Mouse (Mus musculus) lung, embryonic 15.5 days (tissue): Measurements from ENCODE around the gene Frmpd2. TPM values are rescaled to one million over a fixed set of nuclear protein-coding genes. Genes with fewer than 3 reads are reported as not detected.
A peak's percentile ranks its signal among the peaks of the same experiment; 100 is the strongest.

Experiments used
- ATAC-seq: fragments of 200-750 bp; cut with Nextera tagmentation; 2 replicates; pipeline ENCODE4 v1.8.0; 2017; ENCODE audit warnings: moderate number of reproducible peaks, borderline replicate concordance; ENCODE audit not compliant: low FRiP score, low TSS enrichment; ENCODE audit errors: extremely low read depth
- H3K27ac ChIP-seq: fragments of 300-500 bp; sonication (generic); 2 replicates; pipeline ENCODE4 v1.5.1; 2015; ENCODE audit warnings: moderate library complexity, mild to moderate bottlenecking, inconsistent platforms
- H3K27me3 ChIP-seq: fragments of 300-500 bp; sonication (generic); 2 replicates; pipeline ENCODE4 v1.6.1; 2015; ENCODE audit warnings: inconsistent platforms
- H3K36me3 ChIP-seq: fragments of 300-500 bp; sonication (generic); 2 replicates; pipeline ENCODE4 v1.6.1; 2015; ENCODE audit warnings: inconsistent platforms
- H3K4me1 ChIP-seq: fragments of 300-500 bp; sonication (generic); 2 replicates; pipeline ENCODE4 v1.6.1; 2015; ENCODE audit warnings: inconsistent platforms
- H3K4me2 ChIP-seq: fragments of 300-500 bp; sonication (generic); 2 replicates; pipeline ENCODE4 v1.6.1; 2015; ENCODE audit warnings: inconsistent platforms, mild to moderate bottlenecking, moderate library complexity
- H3K4me3 ChIP-seq: fragments of 300-500 bp; sonication (generic); 2 replicates; pipeline ENCODE4 v1.5.1; 2015; ENCODE audit warnings: mild to moderate bottlenecking, inconsistent platforms
- H3K9ac ChIP-seq: fragments of 300-500 bp; sonication (generic); 2 replicates; pipeline ENCODE4 v1.6.1; 2015; ENCODE audit warnings: inconsistent platforms
- H3K9me3 ChIP-seq: fragments of 300-500 bp; sonication (generic); 2 replicates; pipeline ENCODE4 v1.6.1; 2016; ENCODE audit warnings: inconsistent platforms
- WGBS: fragments of 180-500 bp; shearing (Covaris S2); methylation state at CpG from one replicate; pipeline ENCODE4 v1.1.7; 2015; 5-methylcytosine and 5-hydroxymethylcytosine counted together
- polyA plus RNA-seq: library from polyadenylated mRNA; unstranded; fragments of >200 nt; fragmentation: Nextera tagmentation; extraction: Ambion mirVana; gene quantifications from 2 replicates; pipeline ENCODE4 v1.2.1, GENCODE M21; 2015

Gene Frmpd2
- polyA plus RNA-seq, 1 experiment from 2014 or later, result 0.10 TPM

GRCm38 (mm10) chr14:33545565-33546143 lies 74.2 kb downstream of the Frmpd2 start:
- Histone ChIP-seq H3K4me3 (no peak overlapping the region), H3K9me3 (no peaks in the 10 kb centered on the region), H3K27me3 (no peaks in the 10 kb centered on the region; the same call in 1 of the 2 replicates), H3K4me2 (no peak overlapping the region), H3K9ac (no peak overlapping the region), H3K27ac (no peak overlapping the region), H3K36me3 (no peaks in the 10 kb centered on the region), H3K4me1 (no peaks in the 10 kb centered on the region)
- 75% methylated on average over 8 of the region's 8 CpGs for WGBS
- no peak for ATAC-seq

DNA sequence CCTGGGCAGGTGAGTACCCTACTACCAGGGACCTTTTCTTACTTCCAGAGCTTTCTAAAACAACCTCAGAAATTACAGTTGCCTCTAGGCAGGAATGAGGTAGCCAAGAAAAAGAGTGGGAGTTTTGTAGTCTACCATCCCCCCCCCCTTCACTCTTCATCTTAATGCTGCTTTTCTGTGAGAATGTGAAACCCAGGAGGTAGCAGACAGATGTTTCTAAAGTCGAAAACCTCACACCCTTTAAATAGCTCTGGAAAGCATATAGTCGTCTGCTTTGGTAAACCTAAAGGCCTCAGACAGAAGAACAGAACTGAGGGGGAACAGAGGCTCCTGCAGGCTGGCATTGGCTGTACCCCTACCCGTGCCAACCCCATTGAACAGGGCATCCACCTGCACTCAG lies 77.2 kb downstream of the Frmpd2 start:
- H3K4me2 ChIP-seq, result no peak overlapping the region
- no peak for ATAC-seq

GRCm38 (mm10) chr14:33549856-33550255 lies 78.4 kb downstream of the Frmpd2 start:
- Histone ChIP-seq H3K4me2 (no peak overlapping the region), H3K9me3 (no peaks in the 10 kb centered on the region), H3K4me1 (no peaks in the 10 kb centered on the region), H3K27me3 (no peaks in the 10 kb centered on the region), H3K36me3 (no peaks in the 10 kb centered on the region), H3K9ac (no peak overlapping the region), H3K4me3 (no peak overlapping the region), H3K27ac (no peak overlapping the region)
- 57% methylated on average over 6 of the region's 6 CpGs for WGBS
- no peak for ATAC-seq

More for the DNA sequence above, 77.2 kb downstream of the Frmpd2 start:
- Histone ChIP-seq H3K9me3 (no peaks in the 10 kb centered on the region), H3K4me1 (no peaks in the 10 kb centered on the region), H3K27me3 (no peaks in the 10 kb centered on the region; the same call in 1 of the 2 replicates), H3K27ac (no peak overlapping the region), H3K36me3 (no peaks in the 10 kb centered on the region), H3K4me3 (no peak overlapping the region), H3K9ac (no peak overlapping the region)
- WGBS, result 53% methylated on average over 3 of the region's 3 CpGs

GRCm38 (mm10) chr14:33570737-33571136 lies 99.2 kb downstream of the Frmpd2 start:
- 35% methylated on average over 6 of the region's 6 CpGs for WGBS

GRCm38 (mm10) chr14:33573643-33574042 lies 102.1 kb downstream of the Frmpd2 start:
- no peak overlapping the region for H3K27ac ChIP-seq
- 73% methylated on average over 3 of the region's 3 CpGs for WGBS
- H3K4me2 ChIP-seq, result no peak overlapping the region
- ATAC-seq, result no peak
- no peaks in the 10 kb centered on the region for H3K36me3 ChIP-seq
- no peaks in the 10 kb centered on the region for H3K4me1 ChIP-seq
- no peaks in the 10 kb centered on the region for H3K27me3 ChIP-seq
- H3K9ac ChIP-seq, result no peak overlapping the region
- no peaks in the 10 kb centered on the region for H3K9me3 ChIP-seq
- H3K4me3 ChIP-seq, result no peak overlapping the region

More at GRCm38 (mm10) chr14:33570737-33571136, 99.2 kb downstream of the Frmpd2 start:
- Histone ChIP-seq H3K9me3 (no peaks in the 10 kb centered on the region), H3K36me3 (no peaks in the 10 kb centered on the region), H3K27me3 (no peaks in the 10 kb centered on the region), H3K4me2 (no peak overlapping the region), H3K27ac (no peak overlapping the region), H3K4me1 (no peaks in the 10 kb centered on the region), H3K4me3 (no peak overlapping the region), H3K9ac (no peak overlapping the region)
- no peak for ATAC-seq

GRCm38 (mm10) chr14:33579771-33580484 lies 108.4 kb downstream of the Frmpd2 start:
- WGBS, result 67% methylated on average over 7 of the region's 7 CpGs
- Histone ChIP-seq H3K9ac (no peak overlapping the region), H3K9me3 (no peaks in the 10 kb centered on the region), H3K4me1 (no peaks in the 10 kb centered on the region), H3K4me3 (no peak overlapping the region), H3K4me2 (no peak overlapping the region), H3K27ac (no peak overlapping the region), H3K27me3 (no peaks in the 10 kb centered on the region), H3K36me3 (no peaks in the 10 kb centered on the region)
- ATAC-seq, result no peak

DNA sequence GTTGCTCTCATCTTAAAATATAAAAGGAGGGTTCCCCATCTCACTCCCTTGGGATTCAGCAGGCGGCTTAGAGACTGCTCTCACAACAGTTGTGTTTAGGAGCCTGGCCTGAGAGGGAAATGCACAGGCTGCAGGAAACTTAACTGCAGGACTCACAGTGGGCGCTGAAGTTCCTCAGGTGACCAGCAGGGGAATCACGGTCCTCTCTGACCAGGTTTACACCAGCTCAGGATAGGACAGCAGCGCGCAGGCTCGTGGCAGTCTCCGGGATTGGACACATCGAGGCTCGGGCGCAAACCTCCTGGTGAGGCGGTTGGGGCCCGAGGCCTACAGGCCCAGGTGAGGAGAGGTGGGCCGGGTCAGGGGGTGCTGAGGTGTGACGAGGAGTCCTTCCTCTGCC lies 117.5 kb downstream of the Frmpd2 start, which contains the start of gene Ptpn20:
TSS of gene Ptpn20 (plus strand) at position 257 of the 400 bp plus-strand sequence.
- 65% methylated on average over 14 of the region's 14 CpGs for WGBS
- no peaks in the 10 kb centered on the region for H3K4me1 ChIP-seq
- no peak within 1 kb of the TSS for H3K4me2 ChIP-seq
- H3K27ac ChIP-seq, result no peak within 1 kb of the TSS
- H3K9ac ChIP-seq, result no peak within 1 kb of the TSS
- ATAC-seq, result no peak
- H3K9me3 ChIP-seq, result no peaks in the 10 kb centered on the region
- H3K4me3 ChIP-seq, result no peak within 1 kb of the TSS
- no peaks in the 10 kb centered on the region for H3K27me3 ChIP-seq
- no peaks in the 10 kb centered on the region for H3K36me3 ChIP-seq

- WGBS, result 81% methylated on average over 9 of the region's 9 CpGs
- H3K36me3 ChIP-seq, result no peaks in the 10 kb centered on the region
- no peak overlapping the region for H3K9ac ChIP-seq
- ATAC-seq, result peak; percentile 46; the same call in 1 of the 2 replicates
- no peaks in the 10 kb centered on the region for H3K9me3 ChIP-seq
- H3K27ac ChIP-seq, result no peak overlapping the region
- no peak overlapping the region for H3K4me2 ChIP-seq
- H3K4me1 ChIP-seq, result no peaks in the 10 kb centered on the region
- H3K27me3 ChIP-seq, result no peaks in the 10 kb centered on the region
- no peak overlapping the region for H3K4me3 ChIP-seq
These were observed 127.1 kb downstream of the Frmpd2 start for GRCm38 (mm10) chr14:33598376-33599130.

- no peak overlapping the region for H3K4me3 ChIP-seq
- H3K4me1 ChIP-seq, result no peaks in the 10 kb centered on the region
- ATAC-seq, result no peak
- no peaks in the 10 kb centered on the region for H3K36me3 ChIP-seq
- H3K9me3 ChIP-seq, result no peaks in the 10 kb centered on the region
- no peak overlapping the region for H3K9ac ChIP-seq
- H3K4me2 ChIP-seq, result no peak overlapping the region
- no peaks in the 10 kb centered on the region for H3K27me3 ChIP-seq
- WGBS, result 69% methylated on average over 10 of the region's 10 CpGs
- H3K27ac ChIP-seq, result no peak overlapping the region
These were observed 135.9 kb downstream of the Frmpd2 start for GRCm38 (mm10) chr14:33607431-33607830.

Other genes starting within 250 kb of the Frmpd2 start
- 15.3 and 15.5 TPM in 2 replicates for gene Mapk8, start 24.5 kb upstream of the Frmpd2 start, polyA plus RNA-seq
- gene Ptpn20, start 117.5 kb downstream of the Frmpd2 start, polyA plus RNA-seq, result 0.14 and 0.29 TPM in 2 replicates